Mouse (Mus musculus) heart, adult 2 months (tissue): ENCODE measurements around the gene Rps6ka5.

Experiments used
- CTCF ChIP-seq: fragments of 200-600 bp; IDR thresholded peaks from 2 replicates; pipeline ENCODE4 v1.8.1; 2022; ENCODE audit warnings: antibody characterized with exemption, mild to moderate bottlenecking, moderate library complexity
- EP300 ChIP-seq: fragments of 200-500 bp; IDR thresholded peaks from 2 replicates; pipeline ENCODE4 v1.6.1; 2011; ENCODE audit warnings: low read depth, low read length, control low read depth; ENCODE audit not compliant: insufficient read depth
- POLR2A ChIP-seq: fragments of 200-500 bp; IDR thresholded peaks from 2 replicates; pipeline ENCODE4 v1.6.1; 2011; ENCODE audit warnings: mild to moderate bottlenecking, low read depth, low read length, control low read depth; ENCODE audit not compliant: insufficient read depth

GRCm38 (mm10) chr12:100520077-100520793 lies 206.5 kb downstream of the Rps6ka5 start:
- TF ChIP-seq EP300, result no peak
- no peak for TF ChIP-seq CTCF
- TF ChIP-seq POLR2A, result no peak
